Mouse (Mus musculus) embryo, embryonic 9.5 days (tissue): Measurements from ENCODE around the gene Tdpoz5.
"Not testable (repeated sequence)": the region's sequence is repeated elsewhere in the genome, so short reads cannot be mapped to it uniquely, and the experiment has no call there.

ENCODE experiments used
- DNase-seq: peaks from one replicate; pipeline ENCODE4 v3.0.0-alpha.2; 2017; ENCODE audit errors: extremely low spot score

Gene Tdpoz5

GRCm38 (mm10) chr3:93961214-93961613 is at the start of gene Tdpoz5:
Tdpoz5 (minus strand) TSS chr3:93961314.
- not testable (repeated sequence) for DNase-seq

GRCm38 (mm10) chr3:93968938-93969337 is 7.8 kb upstream of the Tdpoz5 start:
- not testable (repeated sequence) for DNase-seq

- not testable (repeated sequence) for DNase-seq
Observed at GRCm38 (mm10) chr3:93943443-93943842, 17.7 kb downstream of the Tdpoz5 start, which contains the start of gene Gm9117. Gm9117 (minus strand) TSS chr3:93943543.

GRCm38 (mm10) chr3:93938386-93938785 is 22.7 kb downstream of the Tdpoz5 start:
- DNase-seq: not testable (repeated sequence)
